Mouse (Mus musculus) heart, embryonic 12.5 days (tissue): ENCODE results near the gene Cope. TPM values are rescaled to one million over a fixed set of nuclear protein-coding genes. Genes with fewer than 3 reads are reported as not detected.

Source experiments
- ATAC-seq: fragments of 200-750 bp; cut with Nextera tagmentation; 2 replicates; pipeline ENCODE4 v1.8.0; 2017; ENCODE audit warnings: moderate TSS enrichment, moderate library complexity; ENCODE audit not compliant: insufficient number of reproducible peaks, low FRiP score
- H3K27ac ChIP-seq: fragments of 300-500 bp; sonication (generic); 2 replicates; pipeline ENCODE4 v1.5.1; 2016; ENCODE audit warnings: mild to moderate bottlenecking, moderate library complexity; ENCODE audit not compliant: poor library complexity, severe bottlenecking
- H3K27me3 ChIP-seq: fragments of 300-500 bp; sonication (generic); replicated peaks from 2 replicates; pipeline ENCODE4 v1.6.1; 2016; ENCODE audit warnings: mild to moderate bottlenecking, moderate library complexity
- H3K36me3 ChIP-seq: fragments of 300-500 bp; sonication (generic); 2 replicates; pipeline ENCODE4 v1.6.1; 2016; ENCODE audit warnings: mild to moderate bottlenecking, moderate library complexity
- H3K4me1 ChIP-seq: fragments of 300-500 bp; sonication (generic); replicated peaks from 2 replicates; pipeline ENCODE4 v1.6.1; 2016; ENCODE audit warnings: mild to moderate bottlenecking
- H3K4me2 ChIP-seq: fragments of 300-500 bp; sonication (generic); 2 replicates; pipeline ENCODE4 v1.6.1; 2016; ENCODE audit warnings: mild to moderate bottlenecking, moderate library complexity
- H3K4me3 ChIP-seq: fragments of 300-500 bp; sonication (generic); 2 replicates; pipeline ENCODE4 v1.5.1; 2016; ENCODE audit warnings: mild to moderate bottlenecking
- H3K9ac ChIP-seq: fragments of 300-500 bp; sonication (generic); 2 replicates; pipeline ENCODE4 v1.6.1; 2016; ENCODE audit warnings: mild to moderate bottlenecking, moderate library complexity
- H3K9me3 ChIP-seq: fragments of 300-500 bp; sonication (generic); replicated peaks from 2 replicates; pipeline ENCODE4 v1.6.1; 2016; ENCODE audit warnings: mild to moderate bottlenecking, moderate library complexity
- WGBS: fragments of 180-500 bp; shearing (Covaris S2); methylation state at CpG from one replicate; pipeline ENCODE4 v1.1.7; 2016; 5-methylcytosine and 5-hydroxymethylcytosine counted together
- polyA plus RNA-seq: library from polyadenylated mRNA; unstranded; fragments of >200 nt; fragmentation: Nextera tagmentation; extraction: Ambion mirVana; gene quantifications from 2 replicates; pipeline ENCODE4 v1.2.1, GENCODE M21; 2016

Gene Cope
- polyA plus RNA-seq, 1 experiment from 2014 or later: 272 TPM

- no peaks in the 10 kb centered on the region for H3K27me3 ChIP-seq
- WGBS: 78% methylated on average over 1 of the region's 1 CpGs
- H3K4me1 ChIP-seq: peaks cover 51% of the 10 kb centered on the region
- H3K27ac ChIP-seq: no peak overlapping the region
- H3K4me3 ChIP-seq: no peak overlapping the region
- H3K4me2 ChIP-seq: no peak overlapping the region
- no peak for ATAC-seq
- no peak overlapping the region for H3K9ac ChIP-seq
- peaks cover 48% of the 10 kb centered on the region for H3K36me3 ChIP-seq
- no peaks in the 10 kb centered on the region for H3K9me3 ChIP-seq
Measured at GRCm38 (mm10) chr8:70347860-70348420, 45.6 kb downstream of the Cope start.

- Histone ChIP-seq H3K9me3 (no peaks in the 10 kb centered on the region), H3K4me1 (peaks cover 54% of the 10 kb centered on the region), H3K4me3 (peak overlapping the region; percentile 96), H3K36me3 (peaks cover 27% of the 10 kb centered on the region), H3K27me3 (no peaks in the 10 kb centered on the region), H3K4me2 (peak overlapping the region; percentile 99), H3K9ac (peak overlapping the region; percentile 98), H3K27ac (peak overlapping the region; percentile 10; the same call in 1 of the 2 replicates)
- no peak for ATAC-seq
- 53% methylated on average over 15 of the region's 15 CpGs for WGBS
Measured at GRCm38 (mm10) chr8:70351035-70351999, 49.0 kb downstream of the Cope start.

- Histone ChIP-seq H3K9me3 (0 out of 2 replicates have a peak, but pooled peaks cover 2% of the 10 kb centered on the region), H3K27ac (no peak overlapping the region), H3K9ac (peak overlapping the region; percentile 98), H3K27me3 (no peaks in the 10 kb centered on the region), H3K4me3 (peak overlapping the region; percentile 96), H3K4me2 (peak overlapping the region; percentile 99), H3K36me3 (peaks cover 23% of the 10 kb centered on the region), H3K4me1 (peaks cover 54% of the 10 kb centered on the region)
- 30% methylated on average over 3 of the region's 3 CpGs for WGBS
- no peak for ATAC-seq
Measured at GRCm38 (mm10) chr8:70352000-70352384, 49.7 kb downstream of the Cope start.

DNA sequence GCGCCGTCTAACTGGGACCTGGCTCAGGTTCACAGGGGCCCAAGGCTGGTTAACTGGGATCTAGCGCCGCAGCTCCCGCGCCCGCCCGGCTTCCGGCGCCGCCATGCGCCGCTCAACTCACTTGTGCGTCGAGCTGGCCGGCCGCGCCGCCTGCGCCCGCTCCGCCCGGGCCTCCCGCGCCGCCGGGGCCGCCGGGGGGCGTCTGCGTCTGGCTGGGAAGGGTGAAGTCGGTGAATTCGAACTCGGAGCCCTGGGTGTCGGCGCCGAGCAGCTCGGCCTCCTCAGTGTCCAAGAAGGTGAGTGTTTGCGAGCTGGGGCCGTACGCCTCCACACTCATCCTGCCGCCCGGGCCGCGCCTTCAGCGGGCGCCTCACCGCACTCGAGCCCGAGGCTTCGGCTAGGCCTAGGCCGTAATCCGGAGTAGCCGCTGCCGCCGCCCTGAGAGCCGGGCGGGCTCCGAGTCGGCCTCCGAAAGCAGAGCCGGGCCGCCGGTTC lies 50.4 kb downstream of the Cope start:
- 0% methylated on average over 63 of the region's 64 CpGs for WGBS
- Histone ChIP-seq H3K9me3 (0 out of 2 replicates have a peak, but pooled peaks cover 2% of the 10 kb centered on the region), H3K27me3 (no peaks in the 10 kb centered on the region), H3K4me1 (peaks cover 54% of the 10 kb centered on the region), H3K4me2 (peak overlapping the region; percentile 99), H3K4me3 (peak overlapping the region; percentile 96), H3K9ac (peak overlapping the region; percentile 98), H3K36me3 (peaks cover 23% of the 10 kb centered on the region), H3K27ac (peak overlapping the region; percentile 79)
- ATAC-seq: peak; percentile 43

GRCm38 (mm10) chr8:70353194-70353817 lies 51.0 kb downstream of the Cope start, which contains the start of gene Upf1:
Gene Upf1, minus strand, starts transcription at chr8:70353278.
- Histone ChIP-seq H3K9ac (peak within 1 kb of the TSS; percentile 98), H3K9me3 (0 out of 2 replicates have a peak, but pooled peaks cover 2% of the 10 kb centered on the region), H3K27me3 (no peaks in the 10 kb centered on the region), H3K4me3 (peak within 1 kb of the TSS; percentile 96), H3K4me2 (peak within 1 kb of the TSS; percentile 99), H3K4me1 (peaks cover 49% of the 10 kb centered on the region), H3K36me3 (peaks cover 19% of the 10 kb centered on the region), H3K27ac (peak within 1 kb of the TSS; percentile 79)
- WGBS: under 1% methylated on average over 69 of the region's 69 CpGs
- peak; percentile 91 for ATAC-seq

- peak overlapping the region; percentile 96 for H3K4me3 ChIP-seq
- H3K4me2 ChIP-seq: peak overlapping the region; percentile 76
- H3K9me3 ChIP-seq: 0 out of 2 replicates have a peak, but pooled peaks cover 2% of the 10 kb centered on the region
- peaks cover 12% of the 10 kb centered on the region for H3K36me3 ChIP-seq
- H3K4me1 ChIP-seq: peaks cover 42% of the 10 kb centered on the region
- no peak for ATAC-seq
- H3K27ac ChIP-seq: no peak overlapping the region
- H3K9ac ChIP-seq: peak overlapping the region; percentile 67
- WGBS: 65% methylated on average over 4 of the region's 4 CpGs
- no peaks in the 10 kb centered on the region for H3K27me3 ChIP-seq
Measured at GRCm38 (mm10) chr8:70354004-70354403, 51.7 kb downstream of the Cope start.

DNA sequence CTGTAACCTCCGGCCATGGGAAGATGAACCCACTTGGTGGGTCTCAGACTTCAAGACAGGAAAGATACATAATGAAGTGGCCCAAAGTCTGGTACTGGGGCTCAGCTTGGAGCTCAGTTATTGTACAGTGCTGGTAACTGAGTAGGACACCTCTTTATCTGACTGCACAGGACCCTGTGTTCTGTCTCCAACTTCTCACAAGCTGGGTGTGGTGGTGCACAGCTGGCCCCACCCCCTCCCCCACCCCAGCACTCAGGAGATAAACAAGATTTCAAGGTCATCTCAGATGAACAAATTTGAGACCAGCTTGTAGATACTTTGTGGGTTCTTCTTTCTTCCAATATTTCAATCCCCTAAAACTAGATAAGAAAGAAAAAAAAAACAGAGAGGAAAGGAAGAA lies 53.8 kb downstream of the Cope start:
- peak overlapping the region; percentile 48; the same call in 1 of the 2 replicates for H3K27ac ChIP-seq
- no peak overlapping the region for H3K4me2 ChIP-seq

DNA sequence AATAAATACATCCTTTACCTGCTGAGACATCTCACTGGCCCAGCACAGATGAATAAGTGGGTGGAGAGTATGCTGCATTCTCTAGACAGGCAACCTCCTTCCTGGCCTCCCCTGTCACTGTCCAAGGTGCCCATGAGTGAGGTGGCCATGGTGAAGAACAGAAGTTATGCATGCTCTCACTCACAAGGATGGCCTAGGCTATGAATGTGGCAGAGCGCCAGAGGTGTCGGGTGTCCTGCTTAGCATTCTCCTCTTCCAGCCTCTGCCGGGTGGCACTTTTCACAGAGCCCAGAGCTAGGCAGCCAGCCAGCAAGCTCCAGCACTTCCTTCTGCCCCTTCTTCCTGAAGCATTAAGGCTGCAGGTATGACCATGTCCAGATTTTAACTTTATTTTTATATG lies 57.1 kb downstream of the Cope start:
- Histone ChIP-seq H3K4me1 (peaks cover 7% of the 10 kb centered on the region), H3K27ac (no peak overlapping the region), H3K9me3 (0 out of 2 replicates have a peak, but pooled peaks cover 2% of the 10 kb centered on the region), H3K36me3 (no peaks in the 10 kb centered on the region), H3K4me3 (no peak overlapping the region), H3K4me2 (no peak overlapping the region), H3K27me3 (no peaks in the 10 kb centered on the region), H3K9ac (no peak overlapping the region)
- 30% methylated on average over 3 of the region's 3 CpGs for WGBS
- no peak for ATAC-seq

More for the DNA sequence above, 53.8 kb downstream of the Cope start:
- Histone ChIP-seq H3K9me3 (0 out of 2 replicates have a peak, but pooled peaks cover 2% of the 10 kb centered on the region), H3K9ac (no peak overlapping the region), H3K36me3 (no peaks in the 10 kb centered on the region), H3K27me3 (no peaks in the 10 kb centered on the region), H3K4me1 (peaks cover 28% of the 10 kb centered on the region), H3K4me3 (no peak overlapping the region)
- ATAC-seq: peak; percentile 69
- 71% methylated on average over 1 of the region's 1 CpGs for WGBS

GRCm38 (mm10) chr8:70360769-70361168 lies 58.5 kb downstream of the Cope start:
- Histone ChIP-seq H3K9ac (no peak overlapping the region), H3K36me3 (no peaks in the 10 kb centered on the region), H3K4me1 (peaks cover 7% of the 10 kb centered on the region), H3K9me3 (0 out of 2 replicates have a peak, but pooled peaks cover 2% of the 10 kb centered on the region), H3K4me3 (no peak overlapping the region), H3K27me3 (no peaks in the 10 kb centered on the region), H3K27ac (no peak overlapping the region), H3K4me2 (no peak overlapping the region)
- no peak for ATAC-seq
- WGBS: 49% methylated on average over 4 of the region's 4 CpGs

DNA sequence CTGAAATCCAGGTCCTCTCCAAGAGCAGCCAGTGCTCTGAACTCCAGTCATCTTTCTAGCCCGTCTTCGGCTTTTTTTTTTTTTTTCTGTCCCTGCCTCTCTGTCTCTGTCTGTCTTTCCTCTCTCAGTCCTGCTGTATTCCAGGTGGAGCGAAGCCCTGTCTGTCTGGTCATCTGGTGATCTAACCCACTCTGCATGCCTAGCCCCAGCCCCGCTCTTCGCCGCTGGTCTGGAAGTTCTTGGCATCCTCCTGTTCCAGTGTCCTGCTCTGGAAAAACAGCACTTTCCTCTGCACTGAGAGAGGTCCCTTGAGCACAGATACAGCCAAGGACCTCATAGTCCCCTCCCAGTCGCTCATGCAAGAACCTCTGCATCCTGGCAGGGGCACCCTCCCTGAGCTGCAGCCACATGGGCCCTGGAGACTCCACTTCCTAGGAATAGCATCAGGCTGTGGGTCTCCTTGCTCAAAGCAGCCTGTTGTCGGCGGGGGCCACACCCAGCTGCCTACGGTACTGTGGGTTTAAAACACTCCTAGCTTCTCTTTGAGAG lies 59.2 kb downstream of the Cope start:
- Histone ChIP-seq H3K27ac (no peak overlapping the region), H3K36me3 (no peaks in the 10 kb centered on the region), H3K4me3 (no peak overlapping the region), H3K9me3 (0 out of 2 replicates have a peak, but pooled peaks cover 2% of the 10 kb centered on the region), H3K4me2 (no peak overlapping the region), H3K27me3 (no peaks in the 10 kb centered on the region), H3K4me1 (peaks cover 7% of the 10 kb centered on the region), H3K9ac (0 out of 2 replicates have a peak overlapping the region, but pooled peaks have one; percentile 14)
- no peak for ATAC-seq
- 69% methylated on average over 10 of the region's 10 CpGs for WGBS
